Mouse (Mus musculus): ENCODE results near the gene Olfr905. TPM values are rescaled to one million over a fixed set of nuclear protein-coding genes. Genes with fewer than 3 reads are reported as not detected.

Gene Olfr905
- not detected for total RNA-seq (2021)
- long read RNA-seq, experiment 1 = 0 reads
- long read RNA-seq, experiment 2 = 0 reads

DNA sequence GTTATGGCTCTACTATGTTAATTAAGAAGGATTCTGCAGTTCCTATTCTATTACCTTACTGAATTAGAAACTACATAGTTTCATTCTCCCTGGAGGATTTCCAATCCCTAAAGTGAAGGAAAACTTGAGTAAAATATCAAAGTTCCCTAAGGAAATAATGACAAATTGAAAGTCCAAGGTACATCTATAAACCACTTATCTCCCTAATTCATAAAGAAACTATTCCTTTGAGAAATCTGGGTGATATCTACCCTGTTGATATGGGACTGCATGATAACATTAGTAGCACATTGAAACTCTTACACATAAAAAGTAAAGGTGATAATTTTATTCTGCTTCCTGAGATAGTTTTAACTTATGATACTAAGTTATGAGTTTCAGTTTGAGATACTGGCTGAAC is at the start of gene Olfr905:
Gene Olfr905 (plus strand): TSS at position 301 of the 400 bp plus-strand sequence.
- no peak within 1 kb of the TSS for H3K4me3 ChIP-seq
- no peak within 1 kb of the TSS for H3K27ac ChIP-seq
- no peak for TF ChIP-seq CTCF (IDR thresholded peaks at IDR 0.05)
- DNase-seq (ENCODE audit: extremely low spot score in 1 of 2, low spot score in 2 of 2) = no peak
- intact Hi-C loops (cut with DNase I) = no loop called here

DNA sequence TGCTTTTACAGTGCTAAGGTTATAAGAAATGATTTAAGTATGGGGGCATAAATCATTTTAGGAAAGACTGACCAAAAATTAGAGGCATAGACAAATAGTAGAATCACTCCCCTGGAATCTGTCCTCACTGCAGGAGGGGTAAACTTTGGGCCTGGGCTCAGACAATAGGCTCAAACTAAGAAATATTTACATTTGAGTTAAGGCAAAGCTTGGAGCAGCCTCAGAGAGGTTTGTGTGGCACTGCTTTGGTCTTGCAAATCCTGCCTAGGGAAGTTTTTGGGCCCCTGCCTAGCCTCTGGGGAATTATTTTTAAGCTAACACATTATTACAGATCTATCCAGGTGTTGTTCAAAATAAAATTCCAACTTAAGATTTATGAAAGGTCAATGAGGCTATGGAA is 47.1 kb upstream of the Olfr905 start:
- DNase-seq (ENCODE audit: extremely low spot score in 1 of 2, low spot score in 2 of 2) = no peak
- no peak for TF ChIP-seq CTCF (IDR thresholded peaks at IDR 0.05)
- intact Hi-C loops (cut with DNase I) = no loop called here
- no peak overlapping the region for H3K27ac ChIP-seq
- no peak overlapping the region for H3K4me3 ChIP-seq

DNA sequence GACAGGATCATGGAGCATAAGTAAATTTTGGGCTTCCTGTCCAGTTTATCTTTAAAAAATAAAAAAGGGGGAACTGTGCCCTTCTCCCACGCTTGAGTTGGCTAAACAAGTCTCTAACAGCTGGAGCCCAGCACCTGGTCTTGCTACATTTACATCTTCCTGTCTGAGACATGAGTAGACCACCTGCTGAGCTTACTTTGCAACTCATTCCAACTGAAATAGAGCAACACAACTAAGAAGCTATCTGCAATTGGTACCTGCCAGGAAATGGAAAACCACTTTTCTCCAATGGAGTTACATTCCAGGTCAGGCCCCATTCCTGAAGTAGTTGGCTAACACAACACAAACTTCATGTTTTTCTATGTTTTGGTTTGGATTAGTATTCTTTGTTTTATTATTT is 43.9 kb upstream of the Olfr905 start:
- intact Hi-C loops (cut with DNase I) = no loop called here
- Histone ChIP-seq H3K4me3 (no peak overlapping the region), H3K27ac (no peak overlapping the region)
- no peak for TF ChIP-seq CTCF (IDR thresholded peaks at IDR 0.05)
- no peak for DNase-seq (ENCODE audit: extremely low spot score in 1 of 2, low spot score in 2 of 2)

DNA sequence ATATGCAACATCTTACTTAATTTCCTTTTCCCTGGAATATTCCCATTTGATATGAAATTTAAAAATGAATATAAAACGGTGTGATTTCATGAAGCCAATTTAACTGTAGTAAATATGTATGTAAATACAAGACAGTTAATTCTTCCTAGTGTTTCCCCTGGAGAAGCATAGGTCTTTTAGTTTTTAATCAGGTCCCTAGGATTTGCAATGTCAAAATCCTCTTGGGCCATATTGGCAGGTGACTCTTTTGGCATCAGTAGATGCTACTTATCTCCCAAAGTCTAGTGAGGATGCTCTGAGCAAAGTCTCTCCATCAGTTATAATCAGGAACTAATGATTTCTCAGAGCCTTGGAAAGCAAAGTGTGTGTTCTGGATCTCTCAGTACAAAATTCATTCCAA is 41.8 kb upstream of the Olfr905 start, which contains the start of gene Olfr901:
Gene Olfr901 (plus strand): TSS at position 301 of the 400 bp plus-strand sequence.
- H3K27ac ChIP-seq = no peak within 1 kb of the TSS
- intact Hi-C loops (cut with DNase I) = no loop called here
- DNase-seq (ENCODE audit: extremely low spot score in 1 of 2, low spot score in 2 of 2) = no peak
- no peak within 1 kb of the TSS for H3K4me3 ChIP-seq
- TF ChIP-seq CTCF (IDR thresholded peaks at IDR 0.05) = no peak

DNA sequence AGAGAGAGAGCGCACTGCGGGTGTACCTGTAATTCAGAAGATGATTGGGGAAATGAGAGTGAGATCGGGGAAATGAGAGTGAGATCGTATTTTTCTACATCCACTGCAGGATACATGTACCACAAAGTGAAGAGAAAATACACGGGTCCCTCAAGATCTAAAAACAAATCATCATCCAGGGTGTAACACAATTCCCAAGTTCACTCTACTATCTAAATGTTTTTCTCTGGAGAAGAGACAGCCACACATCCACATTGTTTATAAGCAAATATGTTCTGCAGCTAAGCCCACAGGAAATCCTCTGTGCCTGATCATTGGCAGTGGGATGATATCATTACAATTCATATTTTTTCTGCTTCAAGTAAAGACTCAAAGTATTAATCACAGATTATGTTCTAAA is 23.6 kb upstream of the Olfr905 start, which contains the start of gene Olfr902:
Gene Olfr902 (plus strand): TSS at position 301 of the 400 bp plus-strand sequence.
- DNase-seq (ENCODE audit: extremely low spot score in 1 of 2, low spot score in 2 of 2) = no peak
- Histone ChIP-seq H3K4me3 (no peak within 1 kb of the TSS), H3K27ac (no peak within 1 kb of the TSS)
- TF ChIP-seq CTCF (IDR thresholded peaks at IDR 0.05) = no peak
- intact Hi-C loops (cut with DNase I) = no loop called here

DNA sequence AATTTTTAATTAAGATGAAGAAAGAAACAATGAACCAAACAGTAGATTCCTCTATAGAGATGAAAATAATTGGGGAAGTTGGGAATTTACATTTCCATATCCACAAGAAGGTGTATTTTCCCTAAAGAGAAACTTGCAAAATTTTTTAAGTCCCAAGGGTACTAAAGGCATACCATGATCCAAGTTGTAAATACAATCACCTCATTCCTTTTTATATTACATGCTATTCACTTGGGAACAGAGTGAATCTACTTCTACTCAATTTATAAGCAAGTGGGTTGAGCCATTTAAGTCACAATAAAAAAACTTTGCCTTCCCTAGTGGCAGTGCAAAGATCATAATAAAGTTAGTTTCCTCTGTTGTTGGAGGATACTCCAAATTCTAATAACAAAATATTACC is 8.1 kb upstream of the Olfr905 start, which contains the start of gene Olfr904:
Gene Olfr904 (plus strand): TSS at position 301 of the 400 bp plus-strand sequence.
- intact Hi-C loops (cut with DNase I) = no loop called here
- TF ChIP-seq CTCF (IDR thresholded peaks at IDR 0.05) = no peak
- Histone ChIP-seq H3K4me3 (no peak within 1 kb of the TSS), H3K27ac (no peak within 1 kb of the TSS)
- no peak for DNase-seq (ENCODE audit: extremely low spot score in 1 of 2, low spot score in 2 of 2)

DNA sequence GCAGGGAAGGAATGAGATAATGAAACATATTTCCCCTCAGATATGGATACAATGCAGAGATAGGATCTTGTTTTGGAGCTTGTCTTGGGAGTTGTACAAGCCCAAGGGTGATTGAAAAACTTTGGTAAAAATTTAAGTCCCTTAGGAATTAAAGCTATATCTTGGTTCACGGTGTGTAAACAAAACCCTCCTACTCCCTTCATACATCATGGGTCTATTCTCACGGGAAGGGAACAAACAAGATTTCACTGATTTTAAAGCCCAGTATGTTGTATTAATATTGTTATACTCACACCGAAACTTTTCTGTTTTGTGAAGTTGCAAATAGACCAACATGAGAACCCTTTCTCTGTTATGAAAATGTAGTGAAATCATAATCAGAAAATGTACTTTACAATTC is 15.9 kb downstream of the Olfr905 start, which contains the start of gene Olfr906:
Gene Olfr906 (plus strand): TSS at position 301 of the 400 bp plus-strand sequence.
- TF ChIP-seq CTCF (IDR thresholded peaks at IDR 0.05) = no peak

DNA sequence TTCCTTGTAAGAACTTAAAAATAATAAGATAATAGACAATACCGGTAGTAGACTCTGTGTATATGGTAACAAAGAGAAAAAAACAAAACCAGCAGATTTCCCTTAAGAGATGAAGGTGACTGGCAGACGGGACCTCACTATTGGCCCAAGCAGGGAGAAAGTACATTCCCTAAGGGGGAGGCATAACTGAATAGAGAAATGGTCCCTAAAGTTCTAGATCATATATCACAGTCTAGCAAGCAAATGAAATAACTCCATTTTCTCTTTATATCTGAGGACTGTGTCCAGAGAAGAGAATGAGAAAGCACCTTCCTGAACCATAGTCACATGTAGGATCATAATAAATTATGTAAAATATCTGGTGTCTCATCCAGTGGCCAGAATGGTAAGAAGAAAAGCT is 24.6 kb downstream of the Olfr905 start, which contains the start of gene Olfr907:
Gene Olfr907 (plus strand): TSS at position 301 of the 400 bp plus-strand sequence.
- Histone ChIP-seq H3K27ac (no peak within 1 kb of the TSS), H3K4me3 (no peak within 1 kb of the TSS)
- no peak for DNase-seq (ENCODE audit: extremely low spot score in 1 of 2, low spot score in 2 of 2)
- intact Hi-C loops (cut with DNase I) = no loop called here
- TF ChIP-seq CTCF (IDR thresholded peaks at IDR 0.05) = no peak

More for the DNA sequence above, 15.9 kb downstream of the Olfr905 start, which contains the start of gene Olfr906:
- intact Hi-C loops (cut with DNase I) = no loop called here
- Histone ChIP-seq H3K4me3 (no peak within 1 kb of the TSS), H3K27ac (no peak within 1 kb of the TSS)
- no peak for DNase-seq (ENCODE audit: extremely low spot score in 1 of 2, low spot score in 2 of 2)

DNA sequence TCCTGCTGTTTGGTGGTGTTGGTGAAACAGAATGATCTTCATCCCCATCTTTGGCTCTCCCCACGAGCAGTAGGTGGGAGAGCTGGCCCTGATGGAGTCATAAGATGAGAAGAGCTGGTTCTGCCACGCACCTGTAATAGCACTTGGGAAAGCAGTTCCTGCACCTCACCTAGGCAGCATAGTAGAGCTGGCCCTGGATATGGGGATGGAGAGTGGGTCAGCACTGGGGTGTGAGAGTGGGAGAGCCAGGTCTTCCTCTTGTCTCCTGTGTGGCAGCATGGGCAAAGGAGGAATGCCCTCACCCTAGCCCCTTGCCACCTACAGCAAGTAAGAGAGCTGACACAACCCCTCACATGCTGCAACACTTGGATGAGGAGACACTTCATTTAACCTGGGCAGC is 41.4 kb downstream of the Olfr905 start:
- DNase-seq (ENCODE audit: extremely low spot score in 1 of 2, low spot score in 2 of 2) = no peak
- no peak for TF ChIP-seq CTCF (IDR thresholded peaks at IDR 0.05)
- Histone ChIP-seq H3K27ac (no peak overlapping the region), H3K4me3 (no peak overlapping the region)
- intact Hi-C loops (cut with DNase I) = no loop called here

DNA sequence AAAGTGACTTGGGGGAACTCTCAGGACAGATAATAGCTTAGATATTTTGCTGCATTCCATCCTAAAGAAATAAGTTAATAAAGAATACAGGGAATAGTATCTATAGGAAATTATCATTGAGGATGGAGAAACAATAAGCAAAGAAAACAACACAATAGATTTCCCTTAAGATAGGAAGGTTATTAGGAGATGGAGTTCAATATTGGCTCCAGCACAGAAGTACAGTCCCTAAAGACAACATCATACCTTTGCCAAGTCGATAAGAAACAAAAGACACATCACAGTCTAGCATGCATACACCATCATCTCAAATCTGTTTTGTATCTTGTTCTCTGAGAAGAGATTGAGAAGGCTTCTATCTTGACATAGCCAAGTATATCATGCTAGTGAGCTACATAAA is 50.4 kb downstream of the Olfr905 start, which contains the start of gene Olfr911-ps1:
Gene Olfr911-ps1 (plus strand): TSS at position 301 of the 400 bp plus-strand sequence.
- intact Hi-C loops (cut with DNase I) = no loop called here
- H3K27ac ChIP-seq = no peak within 1 kb of the TSS
- DNase-seq (ENCODE audit: extremely low spot score in 1 of 2, low spot score in 2 of 2) = no peak
- TF ChIP-seq CTCF (IDR thresholded peaks at IDR 0.05) = no peak
- H3K4me3 ChIP-seq = no peak within 1 kb of the TSS

Other genes starting within 250 kb of the Olfr905 start
- not detected for gene Olfr143, start 218.3 kb upstream of the Olfr905 start, total RNA-seq (2021)
- gene Olfr895, start 203.3 kb upstream of the Olfr905 start, total RNA-seq (2021) = not detected
- gene Olfr896-ps1, start 180.0 kb upstream of the Olfr905 start, total RNA-seq (2021) = not detected
- not detected for gene Olfr25, start 142.0 kb upstream of the Olfr905 start, total RNA-seq (2021)
- gene Olfr898, start 122.7 kb upstream of the Olfr905 start, total RNA-seq (2021) = not detected
- gene Olfr250, start 104.2 kb upstream of the Olfr905 start, total RNA-seq (2021) = not detected
- not detected for gene Olfr251, start 94.0 kb upstream of the Olfr905 start, total RNA-seq (2021)
- not detected for gene Olfr147, start 69.4 kb upstream of the Olfr905 start, total RNA-seq (2021)
- not detected for gene Olfr901, start 41.7 kb upstream of the Olfr905 start, total RNA-seq (2021)
- gene Olfr902, start 23.5 kb upstream of the Olfr905 start, total RNA-seq (2021) = not detected
- not detected for gene Olfr904, start 8.0 kb upstream of the Olfr905 start, total RNA-seq (2021)
- not detected for gene Olfr906, start 16.0 kb downstream of the Olfr905 start, total RNA-seq (2021)
- not detected for gene Olfr907, start 24.7 kb downstream of the Olfr905 start, total RNA-seq (2021)
- not detected for gene Olfr911-ps1, start 50.5 kb downstream of the Olfr905 start, total RNA-seq (2021)
- gene Olfr910, start 66.7 kb downstream of the Olfr905 start, total RNA-seq (2021) = not detected
- not detected for gene Olfr912, start 109.1 kb downstream of the Olfr905 start, total RNA-seq (2021)
- gene Olfr913, start 121.7 kb downstream of the Olfr905 start, total RNA-seq (2021) = not detected
- not detected for gene Olfr914, start 134.0 kb downstream of the Olfr905 start, total RNA-seq (2021)
- not detected for gene Olfr916, start 188.8 kb downstream of the Olfr905 start, total RNA-seq (2021)
- not detected for gene Olfr917, start 194.7 kb downstream of the Olfr905 start, total RNA-seq (2021)
- gene Olfr918, start 203.5 kb downstream of the Olfr905 start, total RNA-seq (2021) = not detected
- not detected for gene Olfr919, start 232.6 kb downstream of the Olfr905 start, total RNA-seq (2021)
- gene Vwa5a, start 247.2 kb downstream of the Olfr905 start, total RNA-seq (2021) = 1 to 10 TPM; 7.6 to 9.1 TPM

Measured in left cerebral cortex, adult 2 months (tissue).